Mouse (Mus musculus): ENCODE measurements at regions not wholly inside any gene's neighbourhood (a gene's known extent, or its start where the extent isn't known, plus 50 kb on each side); places are given as distances from the start of the nearest gene placed in this dataset.

GRCm38 (mm10) chr5:52309317-52310060 is 54.1 kb upstream of the Sod3 start:
- DNase-seq, result no peak

GRCm38 (mm10) chr5:52296303-52296702 is 67.3 kb upstream of the Sod3 start:
- DNase-seq, result no peak

- no peak for DNase-seq
These were observed 69.1 kb upstream of the Sod3 start for GRCm38 (mm10) chr5:52294466-52294865.

- DNase-seq, result no peak
These were observed 75.3 kb upstream of the Sod3 start for GRCm38 (mm10) chr5:52288319-52288718.

GRCm38 (mm10) chr5:52280871-52281270 is 82.7 kb upstream of the Sod3 start:
- DNase-seq, result no peak

- DNase-seq, result no peak
These were observed 85.5 kb upstream of the Sod3 start for GRCm38 (mm10) chr5:52278111-52278510.

- DNase-seq, result no peak
These were observed 72.9 kb upstream of the Dhx15 start for GRCm38 (mm10) chr5:52263214-52263613.

GRCm38 (mm10) chr5:52258075-52258474 is 67.8 kb upstream of the Dhx15 start:
- no peak for DNase-seq

GRCm38 (mm10) chr5:52254602-52255071 is 64.3 kb upstream of the Dhx15 start:
- no peak for DNase-seq

GRCm38 (mm10) chr5:52249804-52250203 is 59.5 kb upstream of the Dhx15 start:
- DNase-seq, result no peak

- no peak for DNase-seq
These were observed 53.6 kb upstream of the Dhx15 start for GRCm38 (mm10) chr5:52243931-52244330.

- no peak for DNase-seq
These were observed 52.1 kb upstream of the Dhx15 start for GRCm38 (mm10) chr5:52242414-52242813.

GRCm38 (mm10) chr5:52240540-52240939 is 50.2 kb upstream of the Dhx15 start:
- DNase-seq, result peak in 1 of 2 experiments; percentile 11
